Mouse (Mus musculus) bone marrow, adult 2 months (tissue): Measurements from ENCODE around the gene Rfx3.

Source experiments
- CTCF ChIP-seq: fragments of 200-500 bp; IDR thresholded peaks from 2 replicates; pipeline ENCODE4 v1.5.1; 2011; ENCODE audit warnings: low read length, control low read depth; ENCODE audit not compliant: control insufficient read depth, insufficient read depth
- POLR2A ChIP-seq: fragments of 200-500 bp; IDR thresholded peaks from 2 replicates; pipeline ENCODE4 v1.6.1; 2011; ENCODE audit warnings: low read depth, mild to moderate bottlenecking, control low read depth, low read length, borderline replicate concordance; ENCODE audit not compliant: control insufficient read depth

- TF ChIP-seq CTCF (no peak), POLR2A (no peak)
These were observed 79.8 kb downstream of the Rfx3 start for GRCm38 (mm10) chr19:27931136-27931535.
